Mouse (Mus musculus) liver, embryonic 14.5 days (tissue): Measurements from ENCODE around the gene Pcyt1a.

Experiments used
- CTCF ChIP-seq: IDR thresholded peaks from 2 replicates; pipeline ENCODE4 v1.5.1; 2016; ENCODE audit warnings: antibody characterized with exemption, low read depth, control low read depth
- EP300 ChIP-seq: IDR thresholded peaks from 2 replicates; pipeline ENCODE4 v1.6.1; 2016; ENCODE audit warnings: antibody characterized with exemption, low read depth

- TF ChIP-seq CTCF (no peak), EP300 (peak; percentile 72)
Observed at GRCm38 (mm10) chr16:32487234-32488111, 56.8 kb downstream of the Pcyt1a start, which contains the start of gene Slc51a.
